Mouse (Mus musculus): Measurements from ENCODE around the gene Rab30.

Rab30 gene

GRCm38 (mm10) chr7:92842254-92842653 lies 100.9 kb downstream of the Rab30 start:
- DNase-seq (ENCODE audit: low spot score) = no peak

GRCm38 (mm10) chr7:92848246-92848645 lies 106.8 kb downstream of the Rab30 start:
- no peak for DNase-seq (ENCODE audit: low spot score)

GRCm38 (mm10) chr7:92866526-92866925 lies 125.1 kb downstream of the Rab30 start:
- no peak for DNase-seq (ENCODE audit: low spot score)

- no peak for DNase-seq (ENCODE audit: low spot score)
Observed at GRCm38 (mm10) chr7:92870161-92870560, 128.8 kb downstream of the Rab30 start.

- no peak for DNase-seq (ENCODE audit: low spot score)
Observed at GRCm38 (mm10) chr7:92871596-92871995, 130.2 kb downstream of the Rab30 start.

GRCm38 (mm10) chr7:92874116-92874675 lies 132.8 kb downstream of the Rab30 start, which contains the start of the genes Ddias and Prcp:
TSS of gene Ddias (minus strand) at chr7:92874247.
TSS of gene Prcp (plus strand) at chr7:92874470.
- peak; percentile 97 for DNase-seq (ENCODE audit: low spot score)

GRCm38 (mm10) chr7:92874761-92875408 lies 133.5 kb downstream of the Rab30 start:
- DNase-seq (ENCODE audit: low spot score) = peak; percentile 68

- DNase-seq (ENCODE audit: low spot score) = no peak
Observed at GRCm38 (mm10) chr7:92876066-92876465, 134.7 kb downstream of the Rab30 start.

GRCm38 (mm10) chr7:92876538-92876937 lies 135.1 kb downstream of the Rab30 start:
- DNase-seq (ENCODE audit: low spot score) = no peak

- DNase-seq (ENCODE audit: low spot score) = no peak
Observed at GRCm38 (mm10) chr7:92878575-92879285, 137.3 kb downstream of the Rab30 start.

GRCm38 (mm10) chr7:92883850-92884716 lies 142.7 kb downstream of the Rab30 start:
- DNase-seq (ENCODE audit: low spot score) = no peak

- DNase-seq (ENCODE audit: low spot score) = no peak
Observed at GRCm38 (mm10) chr7:92884998-92885660, 143.7 kb downstream of the Rab30 start.

GRCm38 (mm10) chr7:92886801-92887200 lies 145.4 kb downstream of the Rab30 start:
- DNase-seq (ENCODE audit: low spot score) = no peak

- no peak for DNase-seq (ENCODE audit: low spot score)
Observed at GRCm38 (mm10) chr7:92887230-92887629, 145.8 kb downstream of the Rab30 start.

GRCm38 (mm10) chr7:92890211-92890610 lies 148.8 kb downstream of the Rab30 start:
- DNase-seq (ENCODE audit: low spot score) = no peak

GRCm38 (mm10) chr7:92890618-92891230 lies 149.3 kb downstream of the Rab30 start:
- no peak for DNase-seq (ENCODE audit: low spot score)

GRCm38 (mm10) chr7:92893478-92893877 lies 152.1 kb downstream of the Rab30 start:
- no peak for DNase-seq (ENCODE audit: low spot score)
